Mouse (Mus musculus): Measurements from ENCODE around the gene Hist1h1c. TPM values are rescaled to one million over a fixed set of nuclear protein-coding genes. Genes with fewer than 3 reads are reported as not detected.
"Not testable (repeated sequence)": the region's sequence is repeated elsewhere in the genome, so short reads cannot be mapped to it uniquely, and the experiment has no call there.

Gene Hist1h1c
- polyA plus RNA-seq, 1 experiment = 42.4 TPM

GRCm38 (mm10) chr13:23750839-23751477 lies 12.3 kb downstream of the Hist1h1c start, which contains the start of gene Hist1h2ab:
Hist1h2ab (plus strand) TSS chr13:23751126.
- TF ChIP-seq POLR2A (IDR thresholded peaks at IDR 0.05; ENCODE audit: extremely low read depth, insufficient read depth, low read length) = peak; percentile 64; the same call in 1 of the 2 replicates
- not testable (repeated sequence) for H3K4me1 ChIP-seq (ENCODE audit: control insufficient read depth, insufficient read depth, low read length)
- H3K27ac ChIP-seq (ENCODE audit: insufficient read depth, low read length) = peak within 1 kb of the TSS; percentile 98
- peak within 1 kb of the TSS; percentile 40 for H3K4me3 ChIP-seq (ENCODE audit: insufficient read depth, low read length)

- TF ChIP-seq CTCF (IDR thresholded peaks at IDR 0.05; ENCODE audit: extremely low read depth, insufficient read depth, low read length) = no peak
Measured at GRCm38 (mm10) chr13:23751478-23751956, 12.9 kb downstream of the Hist1h1c start.

DNA sequence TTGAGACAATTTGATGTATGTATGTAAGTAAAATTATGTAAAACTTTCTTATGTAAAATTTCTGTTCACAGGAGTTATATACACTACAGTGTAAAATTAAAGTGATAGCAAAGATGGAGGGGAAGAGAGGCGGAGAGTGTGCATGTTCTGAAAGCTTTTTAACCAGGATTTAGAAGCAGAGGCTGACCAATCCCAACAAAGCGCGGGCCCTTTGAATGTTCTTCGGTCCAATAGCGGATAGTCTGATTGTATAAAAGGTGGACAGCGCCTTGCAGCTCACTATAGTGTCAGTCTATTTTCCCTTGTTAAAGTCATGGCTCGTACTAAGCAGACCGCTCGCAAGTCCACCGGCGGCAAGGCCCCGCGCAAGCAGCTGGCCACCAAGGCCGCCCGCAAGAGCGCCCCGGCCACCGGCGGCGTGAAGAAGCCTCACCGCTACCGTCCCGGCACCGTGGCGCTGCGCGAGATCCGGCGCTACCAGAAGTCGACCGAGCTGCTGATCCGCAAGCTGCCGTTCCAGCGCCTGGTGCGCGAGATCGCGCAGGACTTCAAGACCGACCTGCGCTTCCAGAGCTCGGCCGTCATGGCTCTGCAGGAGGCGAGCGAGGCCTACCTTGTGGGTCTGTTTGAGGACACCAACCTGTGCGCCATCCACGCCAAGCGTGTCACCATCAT lies 13.6 kb downstream of the Hist1h1c start, which contains the start of gene Hist1h3b:
TSS of gene Hist1h3b (plus strand) at position 201 of the 675 bp plus-strand sequence.
- peak within 1 kb of the TSS; percentile 40 for H3K4me3 ChIP-seq (ENCODE audit: insufficient read depth, low read length)
- not testable (repeated sequence) for H3K4me1 ChIP-seq (ENCODE audit: control insufficient read depth, insufficient read depth, low read length)
- peak within 1 kb of the TSS; percentile 98 for H3K27ac ChIP-seq (ENCODE audit: insufficient read depth, low read length)

More at GRCm38 (mm10) chr13:23751478-23751956, 12.9 kb downstream of the Hist1h1c start:
- Histone ChIP-seq H3K4me3 (ENCODE audit: insufficient read depth, low read length) (peak overlapping the region; percentile 40), H3K27ac (ENCODE audit: insufficient read depth, low read length) (peak overlapping the region; percentile 82), H3K4me1 (ENCODE audit: control insufficient read depth, insufficient read depth, low read length) (no peaks in the 10 kb centered on the region)

DNA sequence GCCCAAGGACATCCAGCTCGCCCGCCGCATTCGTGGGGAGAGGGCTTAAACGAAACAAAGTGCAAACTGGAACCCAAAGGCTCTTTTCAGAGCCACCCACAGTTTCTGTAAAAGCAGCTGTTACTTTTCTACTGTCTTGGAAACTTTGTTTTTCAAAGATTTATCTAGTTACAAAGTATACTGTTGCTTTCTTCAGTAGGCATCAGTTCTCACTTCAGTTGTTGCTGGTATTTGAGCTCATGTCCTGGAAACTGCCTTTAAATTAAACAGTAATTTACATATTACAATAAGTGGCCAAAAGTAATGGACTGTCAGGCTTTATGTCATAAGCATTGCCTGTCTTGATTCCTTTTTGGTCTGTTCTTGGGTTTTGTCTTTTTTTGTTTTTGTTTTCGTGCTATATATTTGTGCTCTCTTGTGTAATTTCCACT lies 14.1 kb downstream of the Hist1h1c start:
- TF ChIP-seq CTCF (IDR thresholded peaks at IDR 0.05; ENCODE audit: extremely low read depth, insufficient read depth, low read length) = no peak
- H3K4me3 ChIP-seq (ENCODE audit: insufficient read depth, low read length) = no peak overlapping the region
- no peak overlapping the region for H3K27ac ChIP-seq (ENCODE audit: insufficient read depth, low read length)
- no peaks in the 10 kb centered on the region for H3K4me1 ChIP-seq (ENCODE audit: control insufficient read depth, insufficient read depth, low read length)

GRCm38 (mm10) chr13:23753314-23754078 lies 14.9 kb downstream of the Hist1h1c start:
- Histone ChIP-seq H3K4me1 (ENCODE audit: control insufficient read depth, insufficient read depth, low read length) (no peaks in the 10 kb centered on the region), H3K27ac (ENCODE audit: insufficient read depth, low read length) (no peak overlapping the region), H3K4me3 (ENCODE audit: insufficient read depth, low read length) (no peak overlapping the region)
- TF ChIP-seq POLR2A (IDR thresholded peaks at IDR 0.05; ENCODE audit: extremely low read depth, insufficient read depth, low read length) (no peak), CTCF (IDR thresholded peaks at IDR 0.05; ENCODE audit: extremely low read depth, insufficient read depth, low read length) (no peak)

DNA sequence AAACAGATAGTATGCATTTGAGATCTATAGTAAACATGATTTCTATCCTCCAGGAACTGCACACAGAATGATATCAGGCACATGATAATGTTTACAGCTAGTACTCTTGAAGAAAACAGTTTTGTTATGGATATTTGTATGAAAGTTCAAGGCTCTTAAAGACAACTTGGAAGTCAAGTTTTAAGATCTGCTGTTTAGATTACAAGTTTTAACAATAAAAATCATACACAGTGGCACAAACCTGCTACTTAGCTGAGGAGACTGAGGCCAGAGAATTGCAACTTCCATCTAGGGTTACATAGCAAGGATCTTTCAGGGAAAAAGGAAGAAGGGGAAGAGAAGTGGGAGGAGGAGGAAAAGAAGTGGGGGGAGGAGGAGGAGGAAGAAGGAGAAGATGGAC lies 16.4 kb downstream of the Hist1h1c start:
- no peaks in the 10 kb centered on the region for H3K4me1 ChIP-seq (ENCODE audit: control insufficient read depth, insufficient read depth, low read length)
- H3K27ac ChIP-seq (ENCODE audit: insufficient read depth, low read length) = no peak overlapping the region
- TF ChIP-seq POLR2A (IDR thresholded peaks at IDR 0.05; ENCODE audit: extremely low read depth, insufficient read depth, low read length) (no peak), CTCF (IDR thresholded peaks at IDR 0.05; ENCODE audit: extremely low read depth, insufficient read depth, low read length) (no peak)
- no peak overlapping the region for H3K4me3 ChIP-seq (ENCODE audit: insufficient read depth, low read length)

DNA sequence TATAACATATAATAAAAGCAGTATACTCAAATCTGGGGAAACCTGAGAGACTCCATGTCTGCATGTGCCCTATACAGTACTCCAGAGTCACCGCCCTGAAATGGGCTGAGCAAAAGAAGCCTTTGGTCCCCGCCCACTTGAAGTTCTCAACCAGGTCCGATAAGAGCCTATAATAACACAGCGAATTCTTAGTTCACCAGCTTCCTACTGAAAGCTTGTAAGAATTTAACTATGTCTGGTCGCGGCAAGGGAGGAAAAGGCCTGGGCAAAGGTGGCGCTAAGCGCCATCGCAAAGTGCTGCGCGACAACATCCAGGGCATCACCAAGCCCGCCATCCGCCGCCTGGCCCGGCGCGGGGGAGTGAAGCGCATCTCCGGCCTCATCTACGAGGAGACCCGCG lies 18.2 kb downstream of the Hist1h1c start, which contains the start of gene Hist1h4b:
TSS of gene Hist1h4b (plus strand) at position 224 of the 400 bp plus-strand sequence.
- Histone ChIP-seq H3K4me1 (ENCODE audit: control insufficient read depth, insufficient read depth, low read length) (no peaks in the 10 kb centered on the region), H3K27ac (ENCODE audit: insufficient read depth, low read length) (peak within 1 kb of the TSS; percentile 32), H3K4me3 (ENCODE audit: insufficient read depth, low read length) (peak within 1 kb of the TSS; percentile 51)
- TF ChIP-seq CTCF (IDR thresholded peaks at IDR 0.05; ENCODE audit: extremely low read depth, insufficient read depth, low read length) = no peak
- peak; percentile 93 for TF ChIP-seq POLR2A (IDR thresholded peaks at IDR 0.05; ENCODE audit: extremely low read depth, insufficient read depth, low read length)

DNA sequence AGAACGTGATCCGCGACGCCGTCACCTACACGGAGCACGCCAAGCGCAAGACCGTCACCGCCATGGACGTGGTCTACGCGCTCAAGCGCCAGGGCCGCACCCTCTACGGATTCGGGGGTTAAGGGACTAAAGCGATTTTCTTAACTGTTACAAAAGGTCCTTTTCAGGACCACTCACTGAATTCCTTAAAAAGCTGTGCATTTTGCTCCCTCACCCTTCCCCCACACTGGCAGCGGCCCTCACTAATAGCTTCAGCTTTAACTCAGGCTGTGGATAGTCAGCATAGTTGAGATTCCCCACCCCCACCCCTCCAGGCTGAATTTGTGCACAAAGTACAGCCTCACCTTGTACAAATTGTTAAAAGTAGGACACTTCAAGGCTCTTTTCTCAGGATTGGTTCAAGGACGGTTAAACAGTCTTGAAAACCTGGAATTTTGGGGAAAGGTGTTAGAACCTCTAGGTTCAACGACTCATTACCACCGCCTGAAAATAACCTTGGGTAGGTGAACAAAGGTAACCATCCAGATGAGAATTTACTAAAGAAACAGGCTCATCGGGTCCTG lies 18.7 kb downstream of the Hist1h1c start:
- TF ChIP-seq POLR2A (IDR thresholded peaks at IDR 0.05; ENCODE audit: extremely low read depth, insufficient read depth, low read length) = no peak
- TF ChIP-seq CTCF (IDR thresholded peaks at IDR 0.05; ENCODE audit: extremely low read depth, insufficient read depth, low read length) = no peak
- Histone ChIP-seq H3K27ac (ENCODE audit: insufficient read depth, low read length) (peak overlapping the region; percentile 32), H3K4me1 (ENCODE audit: control insufficient read depth, insufficient read depth, low read length) (no peaks in the 10 kb centered on the region), H3K4me3 (ENCODE audit: insufficient read depth, low read length) (peak overlapping the region; percentile 51)

GRCm38 (mm10) chr13:23757921-23758320 lies 19.3 kb downstream of the Hist1h1c start:
- no peaks in the 10 kb centered on the region for H3K4me1 ChIP-seq (ENCODE audit: control insufficient read depth, insufficient read depth, low read length)
- H3K4me3 ChIP-seq (ENCODE audit: insufficient read depth, low read length) = no peak overlapping the region
- TF ChIP-seq POLR2A (IDR thresholded peaks at IDR 0.05; ENCODE audit: extremely low read depth, insufficient read depth, low read length) (no peak), CTCF (IDR thresholded peaks at IDR 0.05; ENCODE audit: extremely low read depth, insufficient read depth, low read length) (no peak)
- H3K27ac ChIP-seq (ENCODE audit: insufficient read depth, low read length) = no peak overlapping the region
